Mouse (Mus musculus): Measurements from ENCODE around the gene Tbpl1.

Tbpl1 gene

GRCm38 (mm10) chr10:22708190-22708843, 23.4 kb downstream of the Tbpl1 start:
- DNase-seq, result no peak

- no peak for DNase-seq
Observed at GRCm38 (mm10) chr10:22703844-22704243, 27.9 kb downstream of the Tbpl1 start.

- peak; percentile 64 to 65 for DNase-seq
Observed at GRCm38 (mm10) chr10:22701485-22702315, 30.0 kb downstream of the Tbpl1 start.

- DNase-seq, result peak; percentile 20 to 33
Observed at GRCm38 (mm10) chr10:22700773-22701172, 31.0 kb downstream of the Tbpl1 start.

- DNase-seq, result peak; percentile 30 to 50
Observed at GRCm38 (mm10) chr10:22699487-22700335, 32.0 kb downstream of the Tbpl1 start.

DNA sequence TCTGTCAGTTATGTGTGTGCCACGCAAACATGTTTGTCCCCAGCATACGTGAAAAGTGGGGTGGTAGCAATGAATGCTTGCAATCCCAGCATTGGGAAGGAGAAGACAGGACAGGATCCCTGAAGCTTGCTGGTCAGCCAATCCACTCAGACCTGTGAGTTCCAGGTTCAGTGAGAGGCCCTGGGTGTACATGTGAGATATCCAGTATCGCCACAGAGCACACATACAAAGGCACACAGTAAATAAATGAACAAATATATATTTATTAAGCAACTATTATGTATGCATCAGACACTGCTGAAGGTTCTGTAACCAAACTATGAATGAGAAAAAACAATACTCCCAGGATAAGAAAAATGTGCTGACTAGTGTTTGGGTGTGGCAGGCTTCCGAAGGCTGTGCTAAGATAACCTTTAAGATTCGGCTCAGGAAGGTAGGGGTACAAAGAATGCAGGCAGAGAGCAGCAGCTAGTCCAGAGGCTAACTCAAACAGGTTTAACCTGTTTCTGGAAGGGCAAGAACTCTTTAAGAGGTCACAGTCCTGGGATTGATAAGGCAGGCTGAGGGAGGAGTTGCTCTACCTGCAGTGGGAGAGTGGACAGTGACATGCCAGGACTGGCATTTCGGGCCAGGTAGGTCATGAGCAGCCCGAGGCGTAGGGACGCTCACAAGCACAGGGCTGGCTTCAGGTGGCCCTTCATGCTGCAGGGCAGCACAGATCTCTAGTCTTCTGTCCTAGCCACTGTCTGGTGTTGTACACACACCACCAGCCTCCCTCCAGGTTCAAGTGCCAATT, 33.4 kb downstream of the Tbpl1 start:
- DNase-seq, result peak; percentile 31 to 43

- DNase-seq, result no peak
Observed at GRCm38 (mm10) chr10:22696864-22697263, 34.9 kb downstream of the Tbpl1 start.

GRCm38 (mm10) chr10:22696236-22696635, 35.5 kb downstream of the Tbpl1 start:
- DNase-seq, result no peak

DNA sequence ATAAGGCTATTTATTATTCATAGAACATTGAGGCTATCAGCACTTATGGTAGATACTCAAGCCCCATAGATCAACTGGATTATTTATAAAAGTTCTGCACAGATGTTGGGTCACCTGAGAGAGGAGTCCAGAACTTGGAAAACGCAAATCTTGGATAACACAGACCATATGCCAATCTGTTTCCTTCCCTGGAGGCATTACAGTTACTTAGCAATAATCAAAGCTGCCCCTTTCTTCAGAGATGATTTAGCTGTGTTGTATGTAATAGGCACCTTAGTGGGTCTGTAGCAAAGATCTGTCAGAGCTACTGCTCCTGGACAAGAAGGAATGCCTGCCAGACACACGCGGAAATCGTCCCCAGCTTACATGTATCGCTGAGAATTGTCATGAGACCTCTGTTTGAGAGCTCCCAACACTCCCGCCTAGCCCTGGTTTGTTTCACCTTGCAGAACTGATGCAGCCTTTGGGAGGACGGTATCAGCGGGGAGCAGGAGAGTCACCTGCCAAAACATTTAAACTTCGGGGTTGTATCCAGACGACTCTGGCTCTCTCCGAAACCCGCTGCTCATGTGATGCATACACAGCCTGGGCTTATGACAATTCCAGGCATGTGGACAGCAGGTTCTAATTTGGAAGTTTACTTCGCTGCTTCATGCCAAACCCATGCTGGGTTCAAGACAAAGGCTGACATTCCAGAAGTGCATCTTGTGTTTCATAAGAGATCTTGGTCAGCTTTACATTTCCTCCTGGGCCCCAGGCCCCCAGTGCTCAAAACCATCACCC, 55.7 kb downstream of the Tbpl1 start:
- DNase-seq, result peak; percentile 41 to 42

GRCm38 (mm10) chr10:22674176-22674575, 57.6 kb downstream of the Tbpl1 start:
- no peak for DNase-seq

DNA sequence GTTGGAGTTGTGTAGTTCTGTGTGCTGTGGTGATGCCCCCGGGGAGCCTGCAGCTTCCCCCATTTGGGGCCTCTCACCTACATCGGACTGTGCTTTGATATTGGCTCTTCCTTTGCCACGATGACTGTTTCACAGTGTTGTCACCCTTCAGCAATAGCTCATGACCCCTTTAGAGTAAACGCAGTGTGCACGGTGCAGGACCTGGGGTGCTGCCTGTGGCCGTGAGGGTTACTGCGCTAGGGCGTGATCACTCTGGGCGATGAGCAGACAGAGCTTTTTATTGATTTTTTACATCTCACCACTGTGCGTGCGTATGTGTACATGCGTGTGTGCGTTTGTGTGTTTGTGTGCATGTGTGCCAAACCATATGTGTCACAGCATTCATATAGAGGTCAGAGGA, 63.2 kb downstream of the Tbpl1 start:
- DNase-seq, result no peak

GRCm38 (mm10) chr10:22660286-22661000, 71.3 kb downstream of the Tbpl1 start:
- peak; percentile 60 to 63 for DNase-seq

DNA sequence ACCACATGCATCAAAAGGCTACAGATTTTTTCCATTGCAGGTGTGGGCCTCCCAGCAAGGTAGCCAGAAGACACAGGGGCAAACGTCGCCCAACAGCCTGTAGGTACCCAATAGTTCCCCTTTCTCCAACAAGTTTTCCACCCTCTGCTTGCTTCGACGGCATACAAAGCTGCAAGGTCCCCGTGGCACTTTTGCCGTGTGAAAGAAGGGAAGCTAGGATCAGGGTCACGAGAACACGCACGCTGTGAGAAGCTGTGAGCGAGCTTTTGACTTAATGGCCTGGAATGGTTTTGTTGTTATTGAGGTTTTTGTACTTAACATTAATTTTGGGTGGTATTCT, 72.4 kb downstream of the Tbpl1 start:
- DNase-seq, result no peak

DNA sequence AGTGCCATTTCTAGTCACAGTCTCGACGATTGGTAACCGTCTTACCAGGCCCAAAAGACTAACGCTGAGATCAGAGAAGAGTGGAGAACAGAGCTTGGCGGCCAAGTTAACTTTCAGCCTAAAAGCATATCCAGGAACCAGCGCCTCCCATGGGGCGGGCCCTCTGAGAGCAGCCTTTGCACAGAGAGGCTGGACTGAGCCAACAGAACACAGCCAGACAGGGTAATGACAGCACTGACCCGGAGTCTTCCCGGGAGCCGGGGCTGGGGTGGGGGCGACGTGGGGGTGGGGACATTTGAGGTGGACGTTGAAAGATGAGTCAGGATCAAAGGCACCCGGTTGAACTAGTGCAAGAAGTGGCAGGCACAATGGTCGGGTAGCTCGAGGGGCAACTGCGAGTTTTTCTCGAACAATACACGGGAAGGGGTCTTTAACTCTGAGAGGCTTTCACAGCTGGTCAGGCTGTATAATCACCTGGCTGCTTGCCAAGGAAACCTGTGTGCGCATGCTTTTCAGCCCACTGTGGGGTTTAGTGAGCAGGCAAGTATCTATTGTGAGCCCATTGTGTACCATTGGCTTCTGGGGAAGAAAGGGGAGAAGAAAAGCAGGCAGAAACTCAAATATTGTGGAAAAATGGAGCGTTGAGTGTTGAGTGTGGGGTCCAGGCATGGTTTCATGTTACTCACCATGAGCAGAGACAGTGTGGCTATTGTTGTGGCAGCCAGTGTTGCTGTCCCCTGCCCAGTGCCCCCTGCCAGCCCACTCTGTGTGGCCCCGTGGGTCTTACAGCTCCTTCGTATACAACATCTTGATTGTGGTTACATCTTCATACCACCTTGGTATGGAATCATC, 73.0 kb downstream of the Tbpl1 start:
- no peak for DNase-seq
